Mouse (Mus musculus) ovary, adult 10 weeks (tissue): Measurements from ENCODE around the gene Gm9112. TPM values are rescaled to one million over a fixed set of nuclear protein-coding genes. Genes with fewer than 3 reads are reported as not detected.

Experiments
- polyA plus RNA-seq: library from polyadenylated mRNA; stranded (reverse); fragments of 350-450 nt; fragmentation: Illumina TruSeq; extraction: RNeasy Lipid Tissue Mini Kit (QIAGEN cat#74804); gene quantifications from one replicate; pipeline ENCODE4 v1.2.3, GENCODE M21; 2014

Gm9112 gene
- polyA plus RNA-seq, result not detected

GRCm38 (mm10) chrX:102707535-102707934 lies at the start of gene Gm9112, which contains the start of gene Dmrtc1b:
TSS of gene Gm9112 (minus strand) at chrX:102707635.
TSS of gene Dmrtc1b (plus strand) at chrX:102707865.

GRCm38 (mm10) chrX:102686872-102687271 lies 20.6 kb downstream of the Gm9112 start, which contains the start of gene Gm3880:
TSS of gene Gm3880 (minus strand) at chrX:102686972.

Other genes with a start within 250 kb of the Gm9112 start
- 10.2 TPM for gene Hdac8, start 202.3 kb downstream of the Gm9112 start, polyA plus RNA-seq
- gene Phka1, start 63.4 kb downstream of the Gm9112 start, polyA plus RNA-seq, result 14.1 TPM
- not detected for gene Gm3880, start 20.7 kb downstream of the Gm9112 start, polyA plus RNA-seq
- not detected for gene Dmrtc1b, start 230 bp upstream of the Gm9112 start, polyA plus RNA-seq
- gene Dmrtc1c1, start 95.3 kb upstream of the Gm9112 start, polyA plus RNA-seq, result not detected
- not detected for gene Dmrtc1c2, start 147.0 kb upstream of the Gm9112 start, polyA plus RNA-seq
- gene 1700031F05Rik, start 160.3 kb upstream of the Gm9112 start, polyA plus RNA-seq, result not detected
- 3.6 TPM for gene Dmrtc1a, start 201.1 kb upstream of the Gm9112 start, polyA plus RNA-seq
- not detected for gene 1700011M02Rik, start 201.3 kb upstream of the Gm9112 start, polyA plus RNA-seq
- gene 1700018G05Rik, start 220.7 kb upstream of the Gm9112 start, polyA plus RNA-seq, result not detected